Mouse (Mus musculus): Measurements from ENCODE around the gene Rnf187. TPM values are rescaled to one million over a fixed set of nuclear protein-coding genes. Genes with fewer than 3 reads are reported as not detected.

Rnf187 gene
- polyA plus RNA-seq, 1 experiment from 2014 or later = 498 TPM

DNA sequence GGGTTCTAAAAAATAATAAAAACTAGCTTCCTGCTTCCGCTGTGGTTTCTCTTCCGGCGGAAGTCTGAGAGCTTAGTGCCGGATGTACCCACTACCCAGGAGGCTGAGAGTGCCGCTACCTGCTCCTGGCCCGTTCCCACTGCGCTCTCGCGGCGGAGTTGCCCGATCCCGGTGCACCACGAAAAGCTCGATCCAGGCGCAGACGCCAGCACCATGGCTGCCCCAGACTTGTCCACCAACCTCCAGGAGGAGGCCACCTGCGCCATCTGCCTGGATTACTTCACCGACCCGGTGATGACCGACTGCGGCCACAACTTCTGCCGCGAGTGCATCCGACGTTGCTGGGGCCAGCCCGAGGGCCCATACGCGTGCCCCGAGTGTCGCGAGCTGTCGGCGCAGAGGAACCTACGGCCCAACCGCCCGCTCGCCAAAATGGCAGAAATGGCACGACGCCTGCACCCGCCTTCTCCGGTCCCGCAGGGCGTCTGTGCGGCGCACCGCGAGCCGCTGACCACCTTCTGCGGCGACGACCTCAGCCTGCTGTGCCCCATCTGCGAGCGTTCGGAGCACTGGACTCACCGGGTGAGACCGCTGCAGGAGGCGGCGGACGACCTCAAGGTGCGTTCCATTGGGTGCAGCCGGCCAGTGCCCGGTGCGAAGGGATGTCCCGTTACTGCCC lies 39.5 kb upstream of the Rnf187 start, which contains the start of gene Trim11:
Gene Trim11 (plus strand): TSS at position 67 of the 679 bp plus-strand sequence.
- no peaks in the 10 kb centered on the region for H3K9me3 ChIP-seq (replicated peaks)
- H3K27ac ChIP-seq = peak within 1 kb of the TSS; percentile 77
- peak within 1 kb of the TSS; percentile 72 for H3K4me3 ChIP-seq
- H3K9ac ChIP-seq = peak within 1 kb of the TSS; percentile 77
- peaks cover 42% of the 10 kb centered on the region for H3K4me1 ChIP-seq
- peak; percentile 72 for ATAC-seq (ENCODE audit: low FRiP score)
- under 1% methylated on average over 64 of the region's 64 CpGs for WGBS
- H3K27me3 ChIP-seq = no peaks in the 10 kb centered on the region
- peaks cover 17% of the 10 kb centered on the region for H3K36me3 ChIP-seq
- peak within 1 kb of the TSS; percentile 97 for H3K4me2 ChIP-seq (replicated peaks)

DNA sequence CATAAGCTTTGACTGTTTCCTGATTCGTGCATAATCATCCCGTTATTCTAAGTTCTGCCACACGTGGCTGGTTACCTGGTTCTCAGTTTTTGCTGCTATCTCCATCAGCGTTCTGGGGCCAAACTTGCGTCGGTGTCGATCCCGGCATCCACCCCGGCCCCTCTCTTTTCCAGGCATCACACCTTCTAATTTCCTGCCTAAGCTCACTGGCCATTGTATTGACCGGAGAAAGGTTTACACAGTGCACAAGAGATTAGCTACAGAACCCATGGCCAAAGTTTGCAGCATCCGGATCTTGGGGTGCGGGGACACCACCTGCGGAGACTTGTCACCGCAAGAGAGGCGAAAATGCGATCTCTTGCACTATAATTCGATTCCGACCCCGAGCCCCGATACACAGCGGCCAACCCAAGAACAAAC lies 38.9 kb upstream of the Rnf187 start:
- WGBS = under 1% methylated on average over 21 of the region's 21 CpGs
- H3K4me3 ChIP-seq = peak overlapping the region; percentile 72
- H3K27ac ChIP-seq = peak overlapping the region; percentile 77
- H3K27me3 ChIP-seq = no peaks in the 10 kb centered on the region
- peaks cover 42% of the 10 kb centered on the region for H3K4me1 ChIP-seq
- ATAC-seq (ENCODE audit: low FRiP score) = peak; percentile 38
- peak overlapping the region; percentile 77 for H3K9ac ChIP-seq
- H3K9me3 ChIP-seq (replicated peaks) = no peaks in the 10 kb centered on the region
- H3K36me3 ChIP-seq = peaks cover 12% of the 10 kb centered on the region
- peak overlapping the region; percentile 97 for H3K4me2 ChIP-seq (replicated peaks)

DNA sequence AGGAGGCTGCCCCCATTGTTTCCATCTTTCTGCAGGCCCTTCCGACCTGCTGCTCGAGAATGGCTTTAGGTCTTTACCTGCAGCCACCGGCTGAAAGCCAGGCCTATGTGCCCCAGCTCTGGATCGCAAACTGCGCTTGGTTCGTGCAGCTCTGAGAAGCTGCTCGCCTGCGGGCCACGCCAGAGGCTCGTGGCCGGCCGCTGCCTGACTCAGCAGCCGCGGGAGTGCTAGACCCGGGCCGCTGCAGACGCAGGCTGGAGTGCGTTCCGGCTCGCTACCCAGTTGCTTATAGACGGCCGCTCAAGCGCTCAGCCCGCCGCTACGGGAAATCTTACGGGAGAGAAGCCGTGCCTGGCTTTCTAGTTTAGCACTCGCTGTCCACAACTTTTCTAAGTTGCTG lies 38.4 kb upstream of the Rnf187 start:
- peaks cover 42% of the 10 kb centered on the region for H3K4me1 ChIP-seq
- WGBS = under 1% methylated on average over 28 of the region's 29 CpGs
- ATAC-seq (ENCODE audit: low FRiP score) = no peak

DNA sequence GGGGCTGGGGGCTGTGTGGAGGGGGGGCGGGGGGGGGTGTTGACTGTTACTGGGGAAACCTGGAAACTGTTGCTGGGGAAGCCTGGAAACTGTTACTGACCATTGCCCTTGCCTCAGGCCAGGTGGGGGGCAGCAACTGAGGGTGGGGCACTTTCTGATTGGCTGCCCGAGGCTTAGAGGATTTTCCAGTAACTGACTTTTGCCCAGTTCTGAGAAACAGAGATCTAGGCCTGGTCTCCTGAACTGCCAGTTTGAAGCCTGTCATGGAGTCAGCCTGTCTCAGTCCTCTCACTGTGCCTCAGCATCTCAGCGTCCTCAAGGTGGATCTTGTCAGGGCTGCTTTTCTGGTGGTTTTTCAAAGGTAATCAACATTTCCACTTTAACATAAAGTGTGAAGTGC lies 35.7 kb upstream of the Rnf187 start:
- H3K27me3 ChIP-seq = no peaks in the 10 kb centered on the region

More for the DNA sequence above, 38.4 kb upstream of the Rnf187 start:
- Histone ChIP-seq H3K9me3 (replicated peaks) (no peaks in the 10 kb centered on the region), H3K4me3 (peak overlapping the region; percentile 72), H3K9ac (peak overlapping the region; percentile 77), H3K27ac (peak overlapping the region; percentile 77), H3K36me3 (peaks cover 7% of the 10 kb centered on the region), H3K27me3 (no peaks in the 10 kb centered on the region), H3K4me2 (replicated peaks) (peak overlapping the region; percentile 97)

DNA sequence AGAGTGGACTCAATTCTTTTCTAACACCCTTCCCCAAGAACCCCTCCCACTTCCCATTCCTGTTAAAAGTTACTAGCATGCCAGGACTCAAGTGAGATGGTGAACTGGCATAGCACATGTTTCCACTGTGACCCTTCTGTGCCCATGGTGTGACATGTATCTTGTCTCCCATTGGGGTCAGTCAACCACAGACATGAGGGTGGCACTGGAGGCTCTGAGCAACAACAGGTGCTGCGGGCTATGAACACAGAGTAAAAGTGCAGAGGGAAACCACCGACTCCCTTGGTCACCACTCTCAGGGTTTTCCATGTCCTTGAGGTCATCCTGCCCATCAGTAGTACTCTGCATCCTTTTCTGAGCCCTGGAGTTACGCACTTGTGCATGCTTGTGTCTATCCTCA lies 33.1 kb upstream of the Rnf187 start:
- no peak for ATAC-seq (ENCODE audit: low FRiP score)
- WGBS = 94% methylated on average over 3 of the region's 3 CpGs
- H3K27me3 ChIP-seq = no peaks in the 10 kb centered on the region
- no peak overlapping the region for H3K9ac ChIP-seq
- no peak overlapping the region for H3K27ac ChIP-seq
- no peak overlapping the region for H3K4me3 ChIP-seq
- H3K9me3 ChIP-seq (replicated peaks) = no peaks in the 10 kb centered on the region
- H3K4me1 ChIP-seq = peaks cover 7% of the 10 kb centered on the region; the same call in 1 of the 2 replicates
- H3K4me2 ChIP-seq (replicated peaks) = no peak overlapping the region
- peaks cover 33% of the 10 kb centered on the region for H3K36me3 ChIP-seq

More for the DNA sequence above, 35.7 kb upstream of the Rnf187 start:
- Histone ChIP-seq H3K27ac (no peak overlapping the region), H3K36me3 (peaks cover 25% of the 10 kb centered on the region), H3K9me3 (replicated peaks) (no peaks in the 10 kb centered on the region), H3K4me3 (no peak overlapping the region), H3K4me1 (peaks cover 21% of the 10 kb centered on the region), H3K9ac (no peak overlapping the region), H3K4me2 (replicated peaks) (no peak overlapping the region)
- no peak for ATAC-seq (ENCODE audit: low FRiP score)
- WGBS = 97% methylated on average over 3 of the region's 3 CpGs

DNA sequence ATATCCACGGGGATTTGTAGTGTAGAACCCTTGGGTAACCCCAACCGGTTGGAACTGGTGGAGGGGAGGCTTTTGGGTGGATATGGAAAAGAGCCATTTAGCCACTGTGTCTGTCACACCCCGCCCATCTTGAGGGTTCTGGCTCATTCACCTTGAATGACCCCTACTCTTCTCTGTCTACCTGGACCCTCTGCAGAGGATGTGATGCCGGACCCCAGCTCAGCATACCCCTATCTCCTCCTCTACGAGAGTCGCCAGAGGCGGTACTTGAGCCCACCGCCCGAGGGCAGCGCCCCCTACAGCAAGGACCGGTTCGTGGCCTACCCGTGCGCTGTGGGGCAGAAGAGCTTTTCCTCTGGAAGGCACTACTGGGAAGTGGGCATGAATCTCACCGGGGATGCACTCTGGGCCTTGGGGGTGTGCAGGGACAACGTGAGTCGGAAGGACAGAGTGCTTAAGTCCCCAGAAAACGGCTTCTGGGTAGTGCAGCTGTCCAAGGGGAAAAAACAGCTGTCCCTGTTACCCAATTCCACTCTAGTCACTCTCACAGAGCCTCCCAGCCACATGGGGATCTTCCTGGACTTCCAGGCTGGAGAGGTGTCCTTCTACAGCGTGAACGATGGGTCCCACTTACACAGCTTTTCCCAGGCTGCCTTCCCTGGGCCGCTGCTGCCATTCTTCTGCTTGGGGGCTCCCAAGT lies 32.3 kb upstream of the Rnf187 start:
- H3K4me2 ChIP-seq (replicated peaks) = no peak overlapping the region
- WGBS = 90% methylated on average over 21 of the region's 21 CpGs
- peaks cover 33% of the 10 kb centered on the region for H3K36me3 ChIP-seq

DNA sequence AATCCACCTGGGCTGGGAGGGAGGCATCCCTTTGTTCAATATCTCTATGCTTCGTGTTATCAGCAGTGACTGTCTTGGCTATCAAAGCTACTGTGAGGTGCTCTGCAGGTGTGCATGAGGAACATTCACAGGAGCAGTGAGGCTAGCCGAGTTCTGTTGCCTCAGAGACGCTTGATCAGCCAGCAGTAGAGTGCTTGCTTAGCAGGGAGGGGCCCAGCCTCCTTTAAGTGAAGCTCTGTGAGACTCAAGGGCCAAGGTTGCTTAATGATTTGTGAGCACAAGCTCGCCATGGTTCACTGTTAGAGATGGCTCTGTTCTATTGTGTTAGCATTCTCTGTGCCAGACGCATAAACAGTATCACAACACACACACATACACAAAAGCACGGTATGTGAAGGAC lies 30.9 kb upstream of the Rnf187 start:
- Histone ChIP-seq H3K27me3 (no peaks in the 10 kb centered on the region), H3K9me3 (replicated peaks) (no peaks in the 10 kb centered on the region), H3K4me1 (peaks cover 9% of the 10 kb centered on the region), H3K4me2 (replicated peaks) (no peak overlapping the region), H3K4me3 (no peak overlapping the region), H3K36me3 (peaks cover 33% of the 10 kb centered on the region), H3K9ac (no peak overlapping the region), H3K27ac (no peak overlapping the region)
- no peak for ATAC-seq (ENCODE audit: low FRiP score)
- WGBS = 77% methylated on average over 6 of the region's 6 CpGs

More for the DNA sequence above, 32.3 kb upstream of the Rnf187 start:
- Histone ChIP-seq H3K9me3 (replicated peaks) (no peaks in the 10 kb centered on the region), H3K27ac (no peak overlapping the region), H3K4me1 (peaks cover 5% of the 10 kb centered on the region; the same call in 1 of the 2 replicates), H3K9ac (no peak overlapping the region), H3K27me3 (no peaks in the 10 kb centered on the region), H3K4me3 (no peak overlapping the region)
- no peak for ATAC-seq (ENCODE audit: low FRiP score)

DNA sequence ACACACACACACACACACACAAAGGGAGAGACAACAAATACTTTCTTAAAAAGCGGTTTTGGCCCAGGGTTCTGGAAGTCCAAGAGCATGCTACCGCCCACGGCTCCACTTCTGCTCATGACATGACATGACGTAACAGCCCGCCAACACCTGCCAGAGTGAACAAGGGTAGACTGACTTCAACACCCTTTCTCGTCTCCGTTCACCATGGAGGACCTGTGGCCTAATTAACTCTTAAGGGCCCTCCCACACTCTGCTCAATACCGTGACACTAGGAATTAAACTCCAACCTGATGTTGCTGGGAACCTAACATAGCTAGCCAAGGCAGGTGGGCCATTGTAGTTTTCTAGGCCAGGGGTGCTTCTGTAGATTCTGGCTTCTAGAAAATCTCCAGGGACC lies 30.3 kb upstream of the Rnf187 start:
- H3K27ac ChIP-seq = no peak overlapping the region
- H3K4me1 ChIP-seq = peaks cover 9% of the 10 kb centered on the region
- H3K4me3 ChIP-seq = no peak overlapping the region
- H3K36me3 ChIP-seq = peaks cover 29% of the 10 kb centered on the region
- no peak overlapping the region for H3K9ac ChIP-seq
- H3K4me2 ChIP-seq (replicated peaks) = no peak overlapping the region
- H3K9me3 ChIP-seq (replicated peaks) = no peaks in the 10 kb centered on the region
- H3K27me3 ChIP-seq = no peaks in the 10 kb centered on the region
- ATAC-seq (ENCODE audit: low FRiP score) = no peak
- 91% methylated on average over 8 of the region's 8 CpGs for WGBS

DNA sequence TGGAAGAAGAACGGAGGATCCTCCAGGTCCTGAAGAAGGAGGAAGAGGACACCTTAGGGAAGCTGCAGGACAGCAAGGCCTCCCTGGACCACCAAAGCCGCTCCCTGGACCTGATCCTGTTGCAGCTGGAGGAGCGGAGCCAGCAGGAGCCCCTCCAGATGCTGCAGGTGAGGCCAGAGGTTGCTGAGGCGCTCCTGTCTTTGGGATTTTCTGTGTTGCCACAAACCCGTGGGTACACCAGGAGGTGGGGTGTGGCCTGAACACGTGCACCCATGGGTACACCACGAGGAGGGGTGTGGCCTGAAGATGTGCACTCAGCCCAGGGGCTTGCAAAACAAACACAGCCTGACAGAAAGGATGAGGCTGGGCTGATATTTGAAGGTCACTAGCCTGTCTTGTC lies 29.8 kb upstream of the Rnf187 start:
- no peak for ATAC-seq (ENCODE audit: low FRiP score)
- Histone ChIP-seq H3K27me3 (no peaks in the 10 kb centered on the region; the same call in 1 of the 2 replicates), H3K4me3 (no peak overlapping the region), H3K9me3 (replicated peaks) (no peaks in the 10 kb centered on the region), H3K4me2 (replicated peaks) (no peak overlapping the region), H3K27ac (no peak overlapping the region), H3K36me3 (peaks cover 29% of the 10 kb centered on the region), H3K4me1 (peaks cover 10% of the 10 kb centered on the region), H3K9ac (no peak overlapping the region)
- 80% methylated on average over 7 of the region's 7 CpGs for WGBS

DNA sequence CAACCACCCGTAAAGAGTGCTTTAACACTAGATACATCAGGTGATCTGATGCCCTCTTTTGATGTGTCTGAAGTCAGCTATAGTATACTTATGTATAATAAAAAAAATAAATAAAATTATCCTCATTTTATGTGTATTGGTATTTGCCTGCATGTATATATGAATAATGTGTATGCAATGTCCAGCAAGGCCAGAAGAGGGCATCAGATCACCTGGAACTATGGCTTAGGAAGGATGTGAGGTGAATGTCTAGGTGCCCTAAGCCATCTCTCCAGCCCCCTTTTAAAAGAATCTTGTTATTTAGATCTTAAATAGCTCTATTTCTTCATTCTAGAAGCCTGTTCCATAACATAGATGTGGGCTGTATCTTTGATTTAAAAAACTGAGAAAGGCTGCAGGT lies 28.6 kb upstream of the Rnf187 start:
- ATAC-seq (ENCODE audit: low FRiP score) = no peak
- 95% methylated on average over 1 of the region's 1 CpGs for WGBS
- Histone ChIP-seq H3K27me3 (peaks cover 9% of the 10 kb centered on the region), H3K27ac (no peak overlapping the region), H3K4me2 (replicated peaks) (no peak overlapping the region), H3K4me3 (no peak overlapping the region), H3K9ac (no peak overlapping the region), H3K4me1 (peaks cover 13% of the 10 kb centered on the region), H3K9me3 (replicated peaks) (no peaks in the 10 kb centered on the region), H3K36me3 (peaks cover 29% of the 10 kb centered on the region)

DNA sequence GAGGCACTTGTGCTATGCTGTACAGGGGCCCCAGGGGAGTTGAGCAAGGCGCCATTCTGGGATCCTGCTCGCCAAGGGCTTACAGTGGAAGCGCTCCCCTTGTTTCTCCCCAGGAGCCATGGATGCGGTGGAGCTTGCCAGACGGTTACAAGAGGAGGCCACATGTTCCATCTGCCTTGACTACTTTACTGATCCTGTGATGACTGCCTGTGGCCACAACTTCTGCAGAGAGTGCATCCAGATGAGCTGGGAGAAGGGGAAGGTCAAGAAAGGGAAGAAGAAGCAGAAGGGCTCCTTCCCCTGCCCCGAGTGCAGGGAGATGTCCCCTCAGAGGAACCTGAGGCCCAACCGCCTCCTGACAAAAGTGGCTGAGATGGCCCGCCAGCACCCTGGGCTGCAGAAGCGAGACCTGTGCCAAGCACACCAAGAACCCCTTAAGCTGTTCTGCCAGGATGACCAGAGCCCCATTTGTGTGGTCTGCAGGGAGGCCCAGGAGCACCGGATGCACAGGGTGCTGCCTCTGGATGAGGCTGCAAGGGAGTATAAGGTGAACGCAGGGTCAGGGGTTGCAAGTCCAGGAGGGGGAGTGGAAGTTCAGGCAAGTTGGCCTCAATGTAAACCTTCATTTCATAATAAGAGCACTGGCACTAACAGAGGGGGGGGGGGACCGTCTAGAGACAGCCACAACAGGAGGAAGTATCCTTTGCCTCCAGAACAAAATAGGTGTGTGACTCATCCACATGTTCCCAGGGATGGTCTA lies 26.5 kb upstream of the Rnf187 start:
- Histone ChIP-seq H3K9me3 (replicated peaks) (peaks cover 4% of the 10 kb centered on the region; the same call in 1 of the 2 replicates), H3K36me3 (peaks cover 15% of the 10 kb centered on the region), H3K27ac (no peak overlapping the region), H3K9ac (no peak overlapping the region), H3K27me3 (peaks cover 18% of the 10 kb centered on the region), H3K4me1 (peaks cover 13% of the 10 kb centered on the region), H3K4me2 (replicated peaks) (no peak overlapping the region), H3K4me3 (no peak overlapping the region)
- ATAC-seq (ENCODE audit: low FRiP score) = peak; percentile 17; the same call in 1 of the 2 replicates
- WGBS = 44% methylated on average over 12 of the region's 12 CpGs

DNA sequence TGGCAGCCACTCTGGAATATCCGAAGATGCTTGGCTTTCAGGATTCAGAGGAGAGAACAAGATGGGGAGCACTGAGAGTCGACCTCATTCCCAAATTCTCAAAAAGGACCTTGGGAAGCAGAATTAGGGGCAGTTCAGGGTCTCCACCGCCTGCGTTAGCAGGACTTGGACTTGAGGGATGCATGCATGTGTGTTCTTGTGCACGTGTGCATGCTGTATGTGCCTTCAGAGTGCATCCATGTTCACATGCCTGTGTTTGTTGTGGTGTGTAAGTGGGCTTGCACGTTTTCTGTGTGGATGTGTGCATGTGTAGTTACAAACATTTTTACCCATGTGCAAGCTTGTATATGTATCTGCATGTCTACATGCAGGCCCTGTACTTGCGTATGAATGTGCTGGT lies 25.5 kb upstream of the Rnf187 start:
- Histone ChIP-seq H3K9me3 (replicated peaks) (peaks cover 4% of the 10 kb centered on the region; the same call in 1 of the 2 replicates), H3K4me1 (peaks cover 17% of the 10 kb centered on the region), H3K9ac (no peak overlapping the region), H3K27ac (no peak overlapping the region), H3K4me2 (replicated peaks) (no peak overlapping the region), H3K27me3 (peaks cover 18% of the 10 kb centered on the region), H3K36me3 (peaks cover 7% of the 10 kb centered on the region), H3K4me3 (no peak overlapping the region)
- ATAC-seq (ENCODE audit: low FRiP score) = no peak
- WGBS = 86% methylated on average over 7 of the region's 7 CpGs

Measured in hindbrain, embryonic 12.5 days (tissue).